ENCODE assay signal across 13 mouse cellular contexts in the genomic region with DNA sequence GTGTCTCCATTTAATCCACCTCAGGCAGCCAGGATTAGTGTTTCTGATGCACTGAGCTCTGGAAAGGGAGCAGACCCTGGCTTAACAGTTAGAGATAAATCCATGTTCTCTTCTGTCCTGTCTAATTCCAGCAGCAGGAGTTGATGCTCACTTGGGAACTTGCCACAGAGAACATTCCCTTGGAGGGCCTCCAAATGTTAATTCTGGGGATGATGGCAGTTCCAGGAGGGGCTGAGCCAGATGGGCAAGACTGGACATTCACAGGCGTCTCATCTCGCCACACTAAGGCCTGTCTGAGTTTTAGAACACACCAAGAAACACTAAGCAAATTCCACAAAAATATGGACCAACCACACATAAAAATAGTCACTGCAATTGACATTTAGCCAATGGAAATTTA.
DNase-seq lines count a peak whose midpoint lies in the region; ATAC-seq and TF ChIP-seq lines count a peak whose summit lies in the region.
"Had no signal": no experiment of that assay in that cellular context is flagged by ENCODE, and none has a peak within 500 bp of the region (broad histone marks: within the 10 kb centered on the region; RNA-seq: fewer than 3 reads in every experiment).

No protein-coding gene starts in this region.

- H3K4me2 ChIP-seq in lung, postnatal 0 days (replicated peaks; ENCODE audit: low read depth, low read length), result no peak overlapping the region
- no peak overlapping the region for H3K4me2 ChIP-seq in kidney, embryonic 15.5 days

- no peaks in the 10 kb centered on the region for H3K4me1 ChIP-seq in lung, postnatal 0 days (ENCODE audit: insufficient read depth, low read depth, low read length)
- H3K4me1 ChIP-seq in kidney, embryonic 15.5 days, result no peaks in the 10 kb centered on the region

- H3K27ac ChIP-seq in gastrocnemius, adult 2 months, result peak overlapping the region; percentile 31; the same call in 1 of the 2 replicates
- no peak overlapping the region for H3K27ac ChIP-seq in lung, postnatal 0 days (ENCODE audit: low read length)
- no peak overlapping the region for H3K27ac ChIP-seq in kidney, embryonic 15.5 days
- H3K27ac ChIP-seq: liver, embryonic 14.5 days had no signal

- CTCF ChIA-PET in Patski (lab: Charles Lee), result interaction anchor here (1.2 to 2.1 kb wide), 3 partner anchors 10 to 25 kb away, joined by 3 to 9 read pairs (median 5); no protein-coding TSS in a partner anchor

- no peak overlapping the region for H3K9ac ChIP-seq in lung, postnatal 0 days (replicated peaks; ENCODE audit: low read depth)
- no peak overlapping the region for H3K9ac ChIP-seq in kidney, embryonic 15.5 days
- H3K9ac ChIP-seq: liver, embryonic 14.5 days had no signal

- intact Hi-C loops in left cerebral cortex, postnatal 14 days (cut with DNase I), result no loop called here
- intact Hi-C loops in gastrocnemius, adult 2 months (cut with DNase I), result no loop called here

- WGBS in lung, postnatal 0 days, result 58% methylated on average over 2 of the region's 2 CpGs
- WGBS in kidney, embryonic 15.5 days, result 83% methylated on average over 2 of the region's 2 CpGs

- POLR2A ChIA-PET in Patski (lab: Charles Lee), result interaction anchor here (0.6 kb wide), 1 partner anchor 72 kb away, joined by 4 read pairs; no protein-coding TSS in a partner anchor

- ATAC-seq in Patski, result no peak
- ATAC-seq in lung, postnatal 0 days, result peak; percentile 38; the same call in 1 of the 2 replicates
- no peak for ATAC-seq in kidney, embryonic 15.5 days (replicated peaks; ENCODE audit: low FRiP score)
- ATAC-seq: inflammation-experienced regulatory T-cells, adult 6 months had no signal

- DNase-seq in left cerebral cortex, postnatal 14 days (ENCODE audit: low spot score in 2 of 2), result peak; percentile 28 to 37
- no peak for DNase-seq in left cerebral cortex, adult 9 months (ENCODE audit: low spot score in 2 of 2)
- DNase-seq in Patski (ENCODE audit: low read depth, low spot score), result peak; percentile 34
- peak; percentile 39 for DNase-seq in gastrocnemius, adult 2 months
- DNase-seq in lung, postnatal 0 days (ENCODE audit: low spot score), result peak; percentile 40
- DNase-seq in ovary, postnatal 10 days (ENCODE audit: low spot score), result no peak
- DNase-seq in embryo, embryonic 10 days (ENCODE audit: low spot score), result no peak
- DNase-seq: adrenal gland, postnatal 36 days; spleen, adult 18-20 months had no signal

- in situ Hi-C loops in Patski (cut with MboI; ENCODE audit: low pct_unique_long_range_greater_than_20kb), result no loop called here

- no peak for TF ChIP-seq EP300 in lung, postnatal 0 days (IDR thresholded peaks at IDR 0.05)

- H3K27me3 ChIP-seq in Patski, result no peaks in the 10 kb centered on the region
- H3K27me3 ChIP-seq in lung, postnatal 0 days (replicated peaks; ENCODE audit: insufficient read depth, low read length), result no peaks in the 10 kb centered on the region
- H3K27me3 ChIP-seq in kidney, embryonic 15.5 days, result no peaks in the 10 kb centered on the region

- no peaks in the 10 kb centered on the region for H3K36me3 ChIP-seq in lung, postnatal 0 days (ENCODE audit: insufficient read depth, low read length)
- no peaks in the 10 kb centered on the region for H3K36me3 ChIP-seq in kidney, embryonic 15.5 days

- no peaks in the 10 kb centered on the region for H3K9me3 ChIP-seq in lung, postnatal 0 days (ENCODE audit: low read length)
- no peaks in the 10 kb centered on the region for H3K9me3 ChIP-seq in kidney, embryonic 15.5 days (replicated peaks)

- no peak for TF ChIP-seq CTCF in Patski (IDR thresholded peaks at IDR 0.05)
- TF ChIP-seq CTCF in gastrocnemius, adult 2 months (IDR thresholded peaks at IDR 0.05), result no peak
- no peak for TF ChIP-seq CTCF in lung, postnatal 0 days (IDR thresholded peaks at IDR 0.05)

- no peak overlapping the region for H3K4me3 ChIP-seq in gastrocnemius, adult 2 months
- H3K4me3 ChIP-seq in lung, postnatal 0 days (ENCODE audit: low read depth, low read length), result no peak overlapping the region
- H3K4me3 ChIP-seq in kidney, embryonic 15.5 days (replicated peaks), result no peak overlapping the region
- H3K4me3 ChIP-seq: myocyte had no signal

Comparison
In these comparisons a context has a peak if more than half of its experiments do, and no peak if none do; other contexts are left out.
1. DNase-seq: peak in left cerebral cortex, postnatal 14 days (2 of 2), Patski (single experiment), gastrocnemius, adult 2 months (single experiment) and lung, postnatal 0 days (single experiment); none in left cerebral cortex, adult 9 months (0 of 2), ovary, postnatal 10 days (single experiment) and embryo, embryonic 10 days (single experiment).